Mouse (Mus musculus): ENCODE results near the gene Mfsd4a.

DNA sequence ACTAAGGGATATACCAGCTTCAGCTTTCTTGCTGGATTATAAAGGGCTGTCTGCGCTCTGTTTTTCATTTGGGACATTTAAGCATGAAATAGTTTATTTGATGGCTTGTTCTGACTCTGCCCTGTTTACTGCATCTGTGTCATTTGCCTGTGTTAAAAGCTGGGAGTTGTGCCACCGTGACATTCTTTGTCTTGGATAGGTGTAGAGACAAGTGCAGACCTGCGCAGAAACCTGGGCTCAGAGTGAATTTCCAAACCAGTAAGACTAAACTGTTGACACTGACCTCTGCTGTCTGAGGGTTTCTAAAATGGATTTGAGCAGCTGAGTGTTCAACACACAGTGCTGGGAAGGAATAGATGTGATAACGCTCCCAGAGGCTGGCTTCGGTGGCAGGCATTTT, 39.9 kb downstream of the Mfsd4a start:
- TF ChIP-seq CTCF (conservative IDR thresholded peaks at IDR 0.05; ENCODE audit: low read length) (no peak), POU5F1 (IDR thresholded peaks at IDR 0.05; ENCODE audit: borderline replicate concordance, low read length) (no peak), NANOG (IDR thresholded peaks at IDR 0.05; ENCODE audit: borderline replicate concordance, low read length) (no peak)

Measured in E14TG2a.4 (cell line).